Mouse (Mus musculus) layer of hippocampus, adult 18-20 months (tissue): Measurements from ENCODE around the gene Plppr2. TPM values are rescaled to one million over a fixed set of nuclear protein-coding genes. Genes with fewer than 3 reads are reported as not detected.
A peak's percentile ranks its signal among the peaks of the same experiment; 100 is the strongest.

Source experiments
- DNase-seq, 2 experiments: peaks; one replicate each; pipeline ENCODE4 v3.0.0; 2022; ENCODE audit warnings: low spot score in 2 of 2
- total RNA-seq, 2 experiments: library from RNA; stranded (reverse); gene quantifications; 2 replicates each; pipeline ENCODE4 v1.2.3; 2021

Plppr2 gene
- total RNA-seq, 2 experiments from 2014 or later, result 273 to 278 TPM

GRCm38 (mm10) chr9:21932006-21932405, 4.8 kb upstream of the Plppr2 start:
- DNase-seq, result no peak

- DNase-seq, result no peak
Observed at GRCm38 (mm10) chr9:21932445-21933137, 4.2 kb upstream of the Plppr2 start.

- no peak for DNase-seq
Observed at GRCm38 (mm10) chr9:21934021-21934420, 2.8 kb upstream of the Plppr2 start.

GRCm38 (mm10) chr9:21935466-21936131, 1.2 kb upstream of the Plppr2 start:
- DNase-seq, result no peak

- peak in 1 of 2 experiments; percentile 75 for DNase-seq
Observed at GRCm38 (mm10) chr9:21937711-21938175, 910 bp downstream of the Plppr2 start.

GRCm38 (mm10) chr9:21938234-21938855, 1.5 kb downstream of the Plppr2 start:
- DNase-seq, result peak in 1 of 2 experiments; percentile 53

- no peak for DNase-seq
Observed at GRCm38 (mm10) chr9:21943046-21943445, 6.2 kb downstream of the Plppr2 start.

- DNase-seq, result no peak
Observed at GRCm38 (mm10) chr9:21943638-21944037, 6.8 kb downstream of the Plppr2 start.

GRCm38 (mm10) chr9:21944267-21944666, 7.4 kb downstream of the Plppr2 start:
- no peak for DNase-seq

- no peak for DNase-seq
Observed at GRCm38 (mm10) chr9:21947540-21948130, 10.8 kb downstream of the Plppr2 start.

GRCm38 (mm10) chr9:21948146-21948545, 11.3 kb downstream of the Plppr2 start:
- DNase-seq, result no peak

- DNase-seq, result peak in 1 of 2 experiments; percentile 64
Observed at GRCm38 (mm10) chr9:21948790-21949189, 12.0 kb downstream of the Plppr2 start.

GRCm38 (mm10) chr9:21950322-21950721, 13.5 kb downstream of the Plppr2 start:
- no peak for DNase-seq

- DNase-seq, result no peak
Observed at GRCm38 (mm10) chr9:21951977-21952376, 15.1 kb downstream of the Plppr2 start.

- peak; percentile 69 to 76 for DNase-seq
Observed at GRCm38 (mm10) chr9:21953600-21953999, 16.8 kb downstream of the Plppr2 start.

- DNase-seq, result no peak
Observed at GRCm38 (mm10) chr9:21954635-21955034, 17.8 kb downstream of the Plppr2 start.

- DNase-seq, result no peak
Observed at GRCm38 (mm10) chr9:21955225-21955569, 18.4 kb downstream of the Plppr2 start.

- DNase-seq, result peak; percentile 99 to 100
Observed at GRCm38 (mm10) chr9:21955570-21956281, 18.9 kb downstream of the Plppr2 start, which contains the start of gene Swsap1. Gene Swsap1 (plus strand): TSS chr9:21955755.

GRCm38 (mm10) chr9:21958372-21958771, 21.5 kb downstream of the Plppr2 start:
- no peak for DNase-seq

GRCm38 (mm10) chr9:21959244-21959643, 22.4 kb downstream of the Plppr2 start:
- no peak for DNase-seq

- DNase-seq, result no peak
Observed at GRCm38 (mm10) chr9:21960135-21960534, 23.3 kb downstream of the Plppr2 start.
